Mouse (Mus musculus) c-Kit-negative CD71-positive TER-119-positive erythroid progenitor cells, embryonic 14.5 days (primary cell): ENCODE results near the gene Mta3.

Experiments used
- DNase-seq: peaks from one replicate; pipeline ENCODE4 v3.0.0-alpha.2; 2013; ENCODE audit warnings: low read depth, low spot score

Mta3 gene

DNA sequence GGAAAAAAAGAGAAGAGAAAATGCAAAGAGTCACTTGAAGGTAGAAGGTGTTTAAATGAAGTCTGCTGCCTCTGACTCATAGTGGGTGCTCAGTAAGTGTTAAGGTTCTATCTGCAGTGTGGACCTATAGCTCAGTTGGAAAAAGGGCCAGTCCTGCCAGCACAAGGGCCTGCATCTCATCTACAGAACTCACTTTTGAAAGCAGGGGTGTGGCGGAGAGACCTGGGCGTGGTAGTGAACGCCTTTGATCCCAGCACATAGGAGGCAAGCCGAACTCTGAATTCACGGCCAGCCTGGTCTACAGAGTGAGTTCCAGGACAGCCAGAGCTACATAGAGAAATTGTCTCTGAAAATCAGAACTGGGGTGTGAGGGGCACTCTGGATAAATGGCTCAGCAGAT is 104.3 kb downstream of the Mta3 start:
- peak; percentile 72 for DNase-seq

DNA sequence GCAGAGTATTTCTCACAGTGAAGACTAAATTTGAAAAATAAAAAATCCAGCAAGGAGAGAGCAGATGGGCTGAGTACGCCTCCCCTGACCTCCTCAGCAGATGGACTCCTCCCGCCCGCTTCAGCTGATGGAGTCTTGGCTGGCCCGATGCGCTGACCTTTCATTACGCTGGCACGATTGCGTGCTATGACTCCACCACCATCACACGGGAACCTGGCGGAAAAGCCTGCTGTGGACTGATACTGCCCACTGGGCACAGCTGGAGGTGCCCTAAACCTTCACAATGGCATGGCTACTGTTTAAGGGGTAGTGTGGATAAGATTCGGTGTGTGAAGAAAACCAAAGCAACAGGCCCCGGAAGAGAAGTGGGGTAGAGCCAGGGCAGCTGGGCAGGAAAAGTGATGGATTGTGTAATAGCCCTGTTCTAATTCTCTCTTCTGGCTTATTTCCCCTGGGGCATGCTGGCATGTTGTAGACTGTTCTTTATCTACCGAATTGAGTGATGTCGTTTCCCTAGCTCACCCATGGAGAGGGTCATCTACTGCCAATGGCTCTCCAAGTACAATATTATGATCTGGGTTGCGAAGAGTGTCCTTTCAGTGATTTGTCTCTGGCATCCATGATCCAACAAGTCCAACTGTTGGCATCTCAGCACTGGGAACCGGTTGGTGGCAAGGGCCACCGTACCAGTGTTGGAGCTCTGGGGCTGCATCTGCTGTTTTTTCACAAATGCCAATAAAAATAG is 106.4 kb downstream of the Mta3 start:
- no peak for DNase-seq

DNA sequence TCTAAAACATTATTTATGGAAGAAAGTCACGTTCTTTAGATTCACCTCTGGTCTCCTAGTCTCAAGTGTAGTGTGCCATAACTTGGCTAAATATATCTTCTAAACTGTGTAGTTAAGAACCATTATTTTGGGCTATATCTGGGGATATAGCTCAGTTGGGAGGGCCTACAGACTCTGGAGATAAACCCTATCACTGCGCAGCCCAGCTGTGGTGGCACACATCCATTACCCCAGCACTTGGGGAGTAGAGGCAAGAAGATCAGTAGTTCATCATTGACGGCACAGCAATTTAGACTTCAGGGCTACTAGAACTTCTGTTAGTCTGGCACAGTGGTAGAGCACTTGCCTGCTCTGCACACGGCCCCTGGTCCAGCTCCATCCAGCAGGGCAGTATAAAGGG is 107.1 kb downstream of the Mta3 start:
- DNase-seq: no peak

- DNase-seq: no peak
Measured at GRCm38 (mm10) chr17:83816996-83817395, 111.0 kb downstream of the Mta3 start.

DNA sequence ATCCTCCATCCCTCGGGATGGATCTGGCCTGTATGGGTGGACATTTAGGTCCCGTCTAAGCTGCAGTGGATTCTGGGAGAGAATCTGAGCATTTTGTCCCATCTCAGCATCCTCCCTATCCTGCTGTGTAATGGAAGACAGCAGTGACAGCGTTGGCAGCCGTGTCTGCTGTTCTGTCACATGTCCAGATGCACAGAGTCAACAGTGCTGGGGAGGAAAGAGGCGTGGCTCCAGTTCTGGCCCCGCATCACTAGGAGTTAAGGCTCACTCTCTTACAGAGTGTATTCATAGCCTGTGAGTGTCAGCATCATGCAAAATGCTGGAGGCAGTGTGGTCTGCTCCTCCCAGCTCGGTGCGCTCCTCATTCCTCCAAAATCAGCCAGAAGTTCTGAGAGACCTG is 113.5 kb downstream of the Mta3 start:
- no peak for DNase-seq

DNA sequence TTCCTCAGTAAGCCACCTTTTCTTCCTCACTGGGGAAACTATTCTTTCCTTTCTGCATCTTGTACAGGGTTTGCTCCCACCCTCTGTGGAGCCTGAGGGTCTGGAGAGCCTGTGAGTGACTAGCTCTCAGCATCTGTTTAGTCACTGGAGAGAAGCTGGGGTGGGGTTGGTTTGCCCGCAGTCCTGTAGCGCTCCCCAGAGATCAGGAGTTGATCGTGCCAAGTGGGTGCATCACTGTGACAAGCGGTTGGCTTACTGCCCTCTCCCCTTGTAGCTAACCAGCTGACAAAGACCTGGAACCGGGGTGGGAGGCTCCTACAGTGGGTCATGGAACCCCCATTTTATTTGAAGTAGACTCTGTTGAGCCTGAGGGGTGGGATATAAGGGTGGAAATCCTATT is 114.7 kb downstream of the Mta3 start:
- no peak for DNase-seq

- no peak for DNase-seq
Measured at GRCm38 (mm10) chr17:83821876-83822275, 115.9 kb downstream of the Mta3 start.

- no peak for DNase-seq
Measured at GRCm38 (mm10) chr17:83823835-83824234, 117.9 kb downstream of the Mta3 start.

DNA sequence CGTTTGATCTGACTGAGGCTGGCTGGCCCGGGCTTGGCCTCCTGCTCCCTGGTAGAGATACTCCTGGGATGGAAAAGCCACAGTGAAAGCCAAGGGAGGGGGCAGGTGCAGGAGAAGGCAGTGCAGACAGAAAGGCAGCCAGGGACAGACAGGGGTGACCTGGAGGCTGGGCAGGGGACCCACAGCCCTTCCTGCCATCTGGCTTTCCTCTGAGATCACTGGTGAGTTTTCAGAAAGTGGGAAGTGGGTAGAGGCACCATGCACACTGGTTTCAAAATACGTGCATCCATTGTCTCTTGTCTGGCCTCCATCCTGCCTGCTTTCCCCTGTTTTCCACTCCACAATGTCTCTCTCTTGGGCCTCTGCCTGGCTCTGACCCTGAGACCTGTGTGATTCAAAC is 123.4 kb downstream of the Mta3 start:
- DNase-seq: no peak

DNA sequence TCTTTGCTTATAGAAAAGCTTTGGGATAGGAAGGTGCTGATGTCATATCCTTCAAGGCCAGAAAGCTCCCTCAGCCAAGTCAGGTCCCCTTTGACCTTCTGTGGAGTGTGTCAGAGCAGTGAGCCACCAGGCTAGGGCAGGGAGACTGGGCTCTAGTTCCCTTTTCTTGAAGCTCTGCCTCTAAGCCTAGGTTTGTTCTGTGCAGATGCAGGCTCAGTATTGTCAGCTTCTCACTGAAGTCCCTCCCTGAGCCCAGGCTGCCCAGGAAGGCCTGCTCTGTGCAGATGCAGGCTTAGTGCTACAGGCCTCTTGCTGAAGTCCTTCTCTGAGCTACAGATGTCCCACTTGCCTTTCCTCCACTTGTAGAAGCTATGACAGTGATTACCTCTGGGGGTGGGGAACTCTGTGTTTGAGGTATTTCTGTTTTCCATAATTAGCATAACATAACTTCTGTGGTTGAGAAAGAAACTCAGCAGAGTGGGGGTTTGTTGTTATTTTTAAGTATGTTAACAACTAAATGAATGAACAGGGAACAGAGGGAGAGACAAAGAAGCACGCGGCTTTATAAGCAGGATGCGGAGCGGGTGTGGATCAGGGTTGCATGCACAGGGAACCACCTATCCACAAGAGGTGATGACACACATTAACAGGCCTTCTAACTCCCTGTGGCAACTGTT is 124.8 kb downstream of the Mta3 start:
- no peak for DNase-seq

DNA sequence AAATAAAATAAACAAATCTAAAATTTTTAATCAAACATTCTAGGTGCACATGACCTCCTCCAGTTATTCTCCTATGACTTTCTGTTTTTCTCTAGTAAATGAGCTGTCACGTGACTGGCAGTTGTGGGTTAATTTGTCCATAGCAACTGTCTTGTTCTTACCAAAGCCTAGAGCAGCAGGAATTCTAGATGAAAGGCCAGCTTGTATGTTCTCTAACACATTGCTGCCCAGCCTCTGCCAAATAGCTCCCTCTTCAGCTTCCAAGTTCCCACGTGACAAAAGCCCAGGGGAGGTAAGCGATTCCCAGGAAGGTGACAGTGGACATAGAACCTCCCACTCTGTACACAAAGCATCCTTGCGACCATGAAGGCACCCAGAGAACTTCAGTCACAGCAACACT is 128.2 kb downstream of the Mta3 start:
- no peak for DNase-seq

- DNase-seq: no peak
Measured at GRCm38 (mm10) chr17:83836048-83836447, 130.1 kb downstream of the Mta3 start.

DNA sequence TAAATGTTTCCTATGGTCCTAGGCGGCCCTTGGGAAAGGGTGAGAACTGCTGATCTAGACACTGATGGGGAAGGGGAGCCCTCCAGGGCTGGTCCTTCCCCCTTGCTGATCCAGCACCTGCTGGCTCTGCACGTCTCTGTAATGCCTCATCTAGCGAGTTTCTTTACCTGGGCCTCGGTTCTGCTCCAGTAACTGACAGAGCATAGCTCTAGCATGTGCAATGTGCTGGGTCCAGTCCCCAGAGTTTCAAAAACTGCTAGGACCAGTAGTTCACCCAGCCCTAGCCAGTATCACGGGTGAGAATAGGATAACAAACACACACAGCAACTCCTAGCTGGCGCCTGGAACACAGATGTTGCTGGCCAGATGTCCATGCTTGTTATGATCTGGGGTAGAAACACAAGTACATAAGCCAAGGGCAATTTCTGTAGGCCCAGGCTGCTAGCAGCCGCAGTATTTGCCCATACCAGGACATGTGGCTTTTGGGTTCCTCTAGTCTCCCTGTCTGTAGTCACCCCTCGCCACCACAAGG is 131.8 kb downstream of the Mta3 start:
- no peak for DNase-seq

DNA sequence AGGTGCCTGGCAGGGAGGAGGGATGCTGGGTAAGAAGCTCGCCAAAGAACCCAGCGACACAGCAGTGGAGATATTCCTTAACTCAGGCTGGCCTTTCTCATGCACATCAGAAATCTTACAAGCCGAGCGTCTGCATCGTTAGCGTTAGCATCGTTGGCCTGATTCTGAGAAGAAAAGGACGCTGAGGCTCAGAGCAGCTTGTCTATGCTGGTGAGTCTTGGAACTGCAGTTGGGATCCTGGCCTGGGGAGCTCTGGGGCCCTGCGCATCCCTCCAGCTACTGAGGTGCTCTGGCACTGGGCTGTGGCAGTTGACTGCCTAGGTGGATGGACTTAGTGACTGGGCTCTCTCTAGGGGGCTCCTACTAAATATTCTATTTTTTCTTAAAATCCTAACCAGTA is 133.2 kb downstream of the Mta3 start:
- DNase-seq: no peak

DNA sequence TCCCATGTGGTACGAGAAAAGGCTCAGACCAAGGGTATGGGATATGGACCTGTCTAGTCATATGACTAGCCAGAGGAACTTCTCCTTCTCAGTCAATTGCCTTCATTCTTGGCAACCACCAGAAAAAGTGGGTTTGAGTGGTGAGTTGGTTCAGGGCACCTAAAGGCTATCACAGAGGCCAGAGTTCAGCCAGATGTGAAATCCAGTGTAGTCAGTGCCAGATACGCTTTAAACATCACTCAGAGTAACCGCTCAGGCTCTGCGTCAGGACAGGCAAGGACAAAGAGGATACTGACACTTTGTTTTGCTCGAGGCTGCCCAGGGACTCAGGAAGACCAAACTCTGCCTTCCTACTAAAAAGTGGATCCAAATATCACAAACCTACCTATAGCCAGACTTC is 135.0 kb downstream of the Mta3 start:
- DNase-seq: no peak

- no peak for DNase-seq
Measured at GRCm38 (mm10) chr17:83843780-83844179, 137.8 kb downstream of the Mta3 start.

- DNase-seq: no peak
Measured at GRCm38 (mm10) chr17:83845538-83845937, 139.6 kb downstream of the Mta3 start.

GRCm38 (mm10) chr17:83846301-83847021 is 140.5 kb downstream of the Mta3 start:
- DNase-seq: no peak

DNA sequence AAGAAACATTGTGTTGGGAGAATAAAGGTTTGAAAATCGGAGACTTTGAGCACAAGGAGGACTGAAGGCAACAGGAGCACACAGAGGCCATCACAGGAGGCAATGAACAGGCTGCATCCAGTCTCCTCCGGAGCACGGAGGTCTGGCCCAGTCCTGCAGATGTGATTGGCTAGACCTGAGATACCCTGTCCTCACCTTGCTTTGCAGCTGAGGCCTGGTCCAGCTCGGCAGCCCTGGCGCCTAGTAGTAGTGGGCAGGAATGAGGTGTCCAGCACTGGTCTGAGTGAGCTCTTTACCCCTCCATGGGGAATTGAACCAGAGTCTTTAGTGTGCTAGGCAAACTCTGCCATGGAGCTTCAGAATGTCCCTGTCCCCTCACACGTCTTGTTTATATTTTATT is 141.1 kb downstream of the Mta3 start:
- no peak for DNase-seq

GRCm38 (mm10) chr17:83847815-83848214 is 141.9 kb downstream of the Mta3 start, which contains the start of gene Haao:
TSS of gene Haao (minus strand) at chr17:83847963.
- DNase-seq: no peak

DNA sequence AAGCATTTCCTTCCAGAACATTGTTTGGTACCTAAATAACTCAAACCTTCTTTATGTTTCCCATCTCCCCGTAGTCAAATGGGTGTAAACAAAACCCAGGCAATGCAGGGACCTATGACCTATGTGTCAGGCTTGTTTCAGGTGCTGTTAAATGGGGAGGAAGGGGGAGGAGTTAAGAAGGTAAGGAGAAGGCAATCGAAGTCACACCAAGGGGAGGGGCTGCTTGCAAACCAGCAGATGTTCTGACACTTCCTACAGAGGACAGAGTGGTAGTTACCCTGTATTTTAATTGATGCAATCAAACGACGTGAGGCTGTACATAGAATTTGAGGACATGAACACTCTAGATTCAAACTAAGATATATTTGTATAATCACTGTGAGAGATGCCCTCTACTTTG is 142.5 kb downstream of the Mta3 start:
- DNase-seq: no peak

GRCm38 (mm10) chr17:83849081-83849675 is 143.2 kb downstream of the Mta3 start:
- no peak for DNase-seq
